Mouse (Mus musculus): ENCODE measurements at regions not wholly inside any gene's neighbourhood (a gene's known extent, or its start where the extent isn't known, plus 50 kb on each side); places are given as distances from the start of the nearest gene placed in this dataset.

DNA sequence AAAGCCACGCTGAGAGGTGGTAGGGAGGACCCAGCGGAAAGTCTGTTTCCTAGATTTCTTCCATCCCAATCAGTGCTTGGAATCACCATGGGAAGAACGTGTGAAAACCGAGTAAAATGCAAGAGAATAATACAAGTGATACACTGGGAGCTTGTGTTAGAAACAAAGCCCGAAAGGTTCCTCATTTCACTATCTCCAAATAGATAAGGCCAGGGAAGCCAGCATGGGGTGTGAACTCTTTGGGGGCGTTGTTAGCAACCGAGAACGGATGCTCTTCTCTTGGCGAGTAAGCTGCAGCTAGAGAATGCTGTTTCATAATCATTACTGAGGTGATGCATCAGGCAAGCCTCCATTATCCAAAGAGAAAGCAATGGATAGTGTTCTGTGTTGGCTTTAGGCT lies 118.8 kb upstream of the Atp5g3 start:
- no peak overlapping the region for H3K27ac ChIP-seq (ENCODE audit: low read length)
- 63% methylated on average over 9 of the region's 9 CpGs for WGBS
- H3K4me2 ChIP-seq (ENCODE audit: low read depth, low read length): no peak overlapping the region
- no peaks in the 10 kb centered on the region for H3K4me1 ChIP-seq (ENCODE audit: control insufficient read depth, insufficient read depth, low read length)
- no peak for ATAC-seq (replicated peaks; ENCODE audit: extremely low read depth, insufficient read depth, low FRiP score)
- H3K4me3 ChIP-seq (ENCODE audit: low read length): no peak overlapping the region
- no peak overlapping the region for H3K9ac ChIP-seq (ENCODE audit: low read length)
- no peaks in the 10 kb centered on the region for H3K9me3 ChIP-seq (replicated peaks; ENCODE audit: control insufficient read depth, low read length)
- H3K27me3 ChIP-seq (ENCODE audit: control insufficient read depth, insufficient read depth, low read length): no peaks in the 10 kb centered on the region
- no peaks in the 10 kb centered on the region for H3K36me3 ChIP-seq (ENCODE audit: control insufficient read depth, insufficient read depth)

DNA sequence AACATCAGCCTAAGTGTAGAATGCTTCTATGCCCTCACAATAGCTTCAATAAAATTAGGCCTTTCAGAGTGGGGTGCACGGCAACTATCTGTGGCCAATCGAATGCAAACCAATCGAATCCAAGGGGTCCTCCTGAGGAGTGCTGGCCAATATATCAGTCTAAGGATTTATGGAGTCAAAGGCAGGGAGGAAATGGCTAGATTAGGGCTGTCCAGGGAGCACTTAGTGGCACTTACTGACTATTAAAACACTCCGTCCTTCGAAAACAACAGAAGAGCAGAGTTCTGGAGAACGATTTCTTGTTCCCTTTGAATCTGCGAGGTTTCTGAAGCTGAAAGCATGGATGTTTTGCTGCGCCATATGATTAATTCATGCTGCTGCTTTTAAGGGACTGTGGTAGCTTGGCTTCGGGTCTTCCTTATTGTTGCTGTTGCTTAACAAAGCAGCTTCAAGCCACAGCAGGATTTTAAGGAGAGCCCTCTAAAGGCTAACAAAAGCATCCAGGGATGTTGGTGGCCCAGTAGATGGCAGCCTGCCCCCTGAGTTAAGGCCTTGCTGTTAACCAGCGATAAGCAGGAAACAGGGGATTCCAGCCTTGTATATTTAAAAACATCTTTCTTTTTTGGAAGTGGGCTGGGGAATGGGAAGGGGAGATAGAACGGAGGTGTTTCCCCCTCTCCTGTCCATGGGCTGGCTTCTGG lies 116.4 kb upstream of the Atp5g3 start:
- Histone ChIP-seq H3K4me1 (ENCODE audit: control insufficient read depth, insufficient read depth, low read length) (no peaks in the 10 kb centered on the region), H3K27me3 (ENCODE audit: control insufficient read depth, insufficient read depth, low read length) (0 out of 2 replicates have a peak, but pooled peaks cover 3% of the 10 kb centered on the region), H3K9ac (ENCODE audit: low read length) (no peak overlapping the region), H3K36me3 (ENCODE audit: control insufficient read depth, insufficient read depth) (no peaks in the 10 kb centered on the region), H3K9me3 (replicated peaks; ENCODE audit: control insufficient read depth, low read length) (no peaks in the 10 kb centered on the region), H3K27ac (ENCODE audit: low read length) (no peak overlapping the region), H3K4me3 (ENCODE audit: low read length) (no peak overlapping the region), H3K4me2 (ENCODE audit: low read depth, low read length) (0 out of 2 replicates have a peak overlapping the region, but pooled peaks have one; percentile 20)
- no peak for ATAC-seq (replicated peaks; ENCODE audit: extremely low read depth, insufficient read depth, low FRiP score)
- 62% methylated on average over 11 of the region's 11 CpGs for WGBS

- Histone ChIP-seq H3K9ac (ENCODE audit: low read length) (no peak overlapping the region), H3K27me3 (ENCODE audit: control insufficient read depth, insufficient read depth, low read length) (no peaks in the 10 kb centered on the region), H3K4me2 (ENCODE audit: low read depth, low read length) (no peak overlapping the region), H3K4me1 (ENCODE audit: control insufficient read depth, insufficient read depth, low read length) (no peaks in the 10 kb centered on the region), H3K9me3 (replicated peaks; ENCODE audit: control insufficient read depth, low read length) (peaks cover 7% of the 10 kb centered on the region), H3K36me3 (ENCODE audit: control insufficient read depth, insufficient read depth) (no peaks in the 10 kb centered on the region), H3K4me3 (ENCODE audit: low read length) (no peak overlapping the region), H3K27ac (ENCODE audit: low read length) (no peak overlapping the region)
- WGBS: 82% methylated on average over 7 of the region's 7 CpGs
- no peak for ATAC-seq (replicated peaks; ENCODE audit: extremely low read depth, insufficient read depth, low FRiP score)
Measured at GRCm38 (mm10) chr2:74015146-74015545, 104.0 kb upstream of the Atp5g3 start.

DNA sequence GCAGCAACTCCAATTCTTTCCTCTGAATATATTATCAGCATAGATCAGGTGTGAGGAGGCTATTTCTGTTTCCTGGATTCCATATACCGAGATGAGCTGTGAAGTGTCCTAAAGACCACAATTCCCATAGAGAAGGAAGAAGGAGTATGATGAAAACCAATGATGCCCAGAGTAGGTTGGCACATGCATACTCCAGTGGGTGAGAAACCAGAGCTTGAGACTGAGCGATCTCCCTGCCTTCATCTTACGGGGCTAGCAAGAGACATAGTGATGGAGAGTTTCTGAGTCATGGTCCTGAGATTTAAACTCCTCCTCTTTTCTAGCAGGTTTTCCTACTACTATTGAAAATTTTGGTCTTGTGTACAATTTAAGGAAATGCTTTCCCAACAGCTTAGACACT lies 103.1 kb upstream of the Atp5g3 start:
- H3K27me3 ChIP-seq (ENCODE audit: control insufficient read depth, insufficient read depth, low read length): no peaks in the 10 kb centered on the region
- no peak for ATAC-seq (replicated peaks; ENCODE audit: extremely low read depth, insufficient read depth, low FRiP score)
- H3K4me3 ChIP-seq (ENCODE audit: low read length): no peak overlapping the region
- no peak overlapping the region for H3K4me2 ChIP-seq (ENCODE audit: low read depth, low read length)
- H3K36me3 ChIP-seq (ENCODE audit: control insufficient read depth, insufficient read depth): no peaks in the 10 kb centered on the region
- no peak overlapping the region for H3K27ac ChIP-seq (ENCODE audit: low read length)
- WGBS: 81% methylated on average over 3 of the region's 3 CpGs
- H3K9me3 ChIP-seq (replicated peaks; ENCODE audit: control insufficient read depth, low read length): peaks cover 8% of the 10 kb centered on the region
- H3K4me1 ChIP-seq (ENCODE audit: control insufficient read depth, insufficient read depth, low read length): no peaks in the 10 kb centered on the region
- H3K9ac ChIP-seq (ENCODE audit: low read length): no peak overlapping the region

- no peaks in the 10 kb centered on the region for H3K4me1 ChIP-seq (ENCODE audit: control insufficient read depth, insufficient read depth, low read length)
- H3K4me3 ChIP-seq (ENCODE audit: low read length): no peak overlapping the region
- peaks cover 7% of the 10 kb centered on the region for H3K27me3 ChIP-seq (ENCODE audit: control insufficient read depth, insufficient read depth, low read length)
- H3K36me3 ChIP-seq (ENCODE audit: control insufficient read depth, insufficient read depth): no peaks in the 10 kb centered on the region
- 12% methylated on average over 2 of the region's 2 CpGs for WGBS
- ATAC-seq (replicated peaks; ENCODE audit: extremely low read depth, insufficient read depth, low FRiP score): no peak
- no peak overlapping the region for H3K9ac ChIP-seq (ENCODE audit: low read length)
- H3K27ac ChIP-seq (ENCODE audit: low read length): no peak overlapping the region
- H3K9me3 ChIP-seq (replicated peaks; ENCODE audit: control insufficient read depth, low read length): no peaks in the 10 kb centered on the region
- H3K4me2 ChIP-seq (ENCODE audit: low read depth, low read length): no peak overlapping the region
Measured at GRCm38 (mm10) chr2:73998531-73998930, 87.4 kb upstream of the Atp5g3 start.

DNA sequence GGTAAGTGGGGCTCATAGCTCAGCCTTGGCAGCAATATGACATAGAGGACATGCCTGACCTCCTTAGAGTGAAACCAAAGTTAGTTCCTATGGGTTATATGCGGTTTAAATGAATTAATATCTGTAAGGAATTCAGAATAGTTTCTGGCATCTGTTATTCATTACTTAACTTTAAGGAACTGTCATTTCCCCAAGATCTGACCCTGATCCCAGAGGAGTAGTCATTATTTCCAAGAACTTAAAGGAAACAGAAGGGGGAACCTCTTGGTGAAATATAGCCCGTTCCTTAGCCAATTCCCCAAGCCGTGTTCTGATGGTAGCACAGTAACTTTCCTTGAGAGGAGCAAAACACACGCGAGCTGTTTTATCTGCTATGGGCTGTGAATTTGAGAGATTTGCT lies 85.9 kb upstream of the Atp5g3 start:
- H3K27me3 ChIP-seq (ENCODE audit: control insufficient read depth, insufficient read depth, low read length): peaks cover 7% of the 10 kb centered on the region
- H3K27ac ChIP-seq (ENCODE audit: low read length): no peak overlapping the region
- ATAC-seq (replicated peaks; ENCODE audit: extremely low read depth, insufficient read depth, low FRiP score): no peak
- no peak overlapping the region for H3K4me3 ChIP-seq (ENCODE audit: low read length)
- WGBS: 61% methylated on average over 5 of the region's 5 CpGs
- H3K4me1 ChIP-seq (ENCODE audit: control insufficient read depth, insufficient read depth, low read length): no peaks in the 10 kb centered on the region
- H3K4me2 ChIP-seq (ENCODE audit: low read depth, low read length): no peak overlapping the region
- no peaks in the 10 kb centered on the region for H3K9me3 ChIP-seq (replicated peaks; ENCODE audit: control insufficient read depth, low read length)
- no peak overlapping the region for H3K9ac ChIP-seq (ENCODE audit: low read length)
- H3K36me3 ChIP-seq (ENCODE audit: control insufficient read depth, insufficient read depth): no peaks in the 10 kb centered on the region

GRCm38 (mm10) chr2:73991818-73992217 lies 80.7 kb upstream of the Atp5g3 start:
- Histone ChIP-seq H3K4me3 (ENCODE audit: low read length) (no peak overlapping the region), H3K9me3 (replicated peaks; ENCODE audit: control insufficient read depth, low read length) (no peaks in the 10 kb centered on the region), H3K27me3 (ENCODE audit: control insufficient read depth, insufficient read depth, low read length) (peaks cover 3% of the 10 kb centered on the region; the same call in 1 of the 2 replicates), H3K9ac (ENCODE audit: low read length) (no peak overlapping the region), H3K36me3 (ENCODE audit: control insufficient read depth, insufficient read depth) (no peaks in the 10 kb centered on the region), H3K4me2 (ENCODE audit: low read depth, low read length) (no peak overlapping the region), H3K27ac (ENCODE audit: low read length) (no peak overlapping the region), H3K4me1 (ENCODE audit: control insufficient read depth, insufficient read depth, low read length) (no peaks in the 10 kb centered on the region)
- ATAC-seq (replicated peaks; ENCODE audit: extremely low read depth, insufficient read depth, low FRiP score): no peak
- WGBS: 78% methylated on average over 11 of the region's 11 CpGs

GRCm38 (mm10) chr2:73987441-73988105 lies 76.4 kb upstream of the Atp5g3 start:
- Histone ChIP-seq H3K4me2 (ENCODE audit: low read depth, low read length) (no peak overlapping the region), H3K27me3 (ENCODE audit: control insufficient read depth, insufficient read depth, low read length) (no peaks in the 10 kb centered on the region), H3K4me1 (ENCODE audit: control insufficient read depth, insufficient read depth, low read length) (no peaks in the 10 kb centered on the region), H3K4me3 (ENCODE audit: low read length) (no peak overlapping the region), H3K9ac (ENCODE audit: low read length) (no peak overlapping the region), H3K36me3 (ENCODE audit: control insufficient read depth, insufficient read depth) (no peaks in the 10 kb centered on the region), H3K9me3 (replicated peaks; ENCODE audit: control insufficient read depth, low read length) (no peaks in the 10 kb centered on the region), H3K27ac (ENCODE audit: low read length) (no peak overlapping the region)
- WGBS: 83% methylated on average over 10 of the region's 10 CpGs
- no peak for ATAC-seq (replicated peaks; ENCODE audit: extremely low read depth, insufficient read depth, low FRiP score)

GRCm38 (mm10) chr2:73985911-73986250 lies 74.8 kb upstream of the Atp5g3 start:
- Histone ChIP-seq H3K36me3 (ENCODE audit: control insufficient read depth, insufficient read depth) (no peaks in the 10 kb centered on the region), H3K4me2 (ENCODE audit: low read depth, low read length) (no peak overlapping the region), H3K9me3 (replicated peaks; ENCODE audit: control insufficient read depth, low read length) (no peaks in the 10 kb centered on the region), H3K27ac (ENCODE audit: low read length) (no peak overlapping the region), H3K4me3 (ENCODE audit: low read length) (no peak overlapping the region), H3K27me3 (ENCODE audit: control insufficient read depth, insufficient read depth, low read length) (peaks cover 1% of the 10 kb centered on the region; the same call in 1 of the 2 replicates), H3K4me1 (ENCODE audit: control insufficient read depth, insufficient read depth, low read length) (no peaks in the 10 kb centered on the region), H3K9ac (ENCODE audit: low read length) (no peak overlapping the region)
- WGBS: 68% methylated on average over 6 of the region's 6 CpGs
- ATAC-seq (replicated peaks; ENCODE audit: extremely low read depth, insufficient read depth, low FRiP score): no peak
